Mouse (Mus musculus): ENCODE data around the gene Pcnx2. TPM values are rescaled to one million over a fixed set of nuclear protein-coding genes. Genes with fewer than 3 reads are reported as not detected.

Gene Pcnx2
- polyA plus RNA-seq, 1 experiment = 0.45 TPM

DNA sequence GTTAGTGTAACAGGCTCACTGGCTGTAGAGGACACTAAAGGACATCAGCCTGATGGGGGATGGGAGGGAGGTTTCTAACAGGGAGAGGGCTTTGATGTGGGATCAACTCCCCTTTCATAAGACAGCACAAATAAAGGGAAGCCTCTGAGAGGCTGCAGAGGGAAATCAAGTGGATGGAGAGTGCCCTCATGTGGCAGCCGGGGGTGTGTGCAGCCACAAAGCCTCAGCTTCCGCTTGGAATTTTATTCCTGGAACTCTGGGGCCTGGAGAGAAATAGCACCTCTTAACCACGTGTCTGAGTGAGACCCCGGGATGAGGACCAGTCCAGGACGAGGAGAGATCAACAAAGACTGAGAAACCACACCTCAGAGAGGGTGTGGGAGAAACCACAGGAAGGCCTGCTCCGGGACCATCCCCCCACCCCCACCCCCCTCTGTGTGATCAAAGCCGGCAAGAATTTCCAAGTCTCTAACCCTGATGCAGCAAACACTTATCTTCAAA, 27.2 kb downstream of the Pcnx2 start:
- H3K9ac ChIP-seq (ENCODE audit: low read depth, poor library complexity, severe bottlenecking) = no peak overlapping the region
- H3K4me1 ChIP-seq (ENCODE audit: control insufficient read depth, insufficient read depth, low read length) = no peaks in the 10 kb centered on the region
- no peaks in the 10 kb centered on the region for H3K27me3 ChIP-seq (ENCODE audit: control insufficient read depth, insufficient read depth, low read length, poor library complexity, severe bottlenecking)
- no peak overlapping the region for H3K27ac ChIP-seq (ENCODE audit: insufficient read depth, low read length)
- H3K4me3 ChIP-seq (ENCODE audit: low read depth, low read length) = no peak overlapping the region
- TF ChIP-seq POLR2A (IDR thresholded peaks at IDR 0.05; ENCODE audit: insufficient read depth, low read length) (no peak), CTCF (IDR thresholded peaks at IDR 0.05; ENCODE audit: low read depth, low read length) (peak; percentile 83), EP300 (IDR thresholded peaks at IDR 0.05; ENCODE audit: insufficient read depth, low read depth, low read length) (no peak)
- H3K9me3 ChIP-seq (replicated peaks; ENCODE audit: control insufficient read depth, insufficient read depth, low read length, poor library complexity, severe bottlenecking) = no peaks in the 10 kb centered on the region
- H3K36me3 ChIP-seq (ENCODE audit: control insufficient read depth, insufficient read depth, low read length, poor library complexity, severe bottlenecking) = no peaks in the 10 kb centered on the region

GRCm38 (mm10) chr8:125870179-125870702, 27.9 kb downstream of the Pcnx2 start:
- no peak overlapping the region for H3K4me3 ChIP-seq (ENCODE audit: low read depth, low read length)
- TF ChIP-seq EP300 (IDR thresholded peaks at IDR 0.05; ENCODE audit: insufficient read depth, low read depth, low read length) = no peak
- TF ChIP-seq POLR2A (IDR thresholded peaks at IDR 0.05; ENCODE audit: insufficient read depth, low read length) = no peak
- TF ChIP-seq CTCF (IDR thresholded peaks at IDR 0.05; ENCODE audit: low read depth, low read length) = no peak
- H3K9ac ChIP-seq (ENCODE audit: low read depth, poor library complexity, severe bottlenecking) = no peak overlapping the region
- H3K9me3 ChIP-seq (replicated peaks; ENCODE audit: control insufficient read depth, insufficient read depth, low read length, poor library complexity, severe bottlenecking) = no peaks in the 10 kb centered on the region
- no peaks in the 10 kb centered on the region for H3K36me3 ChIP-seq (ENCODE audit: control insufficient read depth, insufficient read depth, low read length, poor library complexity, severe bottlenecking)
- no peak overlapping the region for H3K27ac ChIP-seq (ENCODE audit: insufficient read depth, low read length)
- no peaks in the 10 kb centered on the region for H3K27me3 ChIP-seq (ENCODE audit: control insufficient read depth, insufficient read depth, low read length, poor library complexity, severe bottlenecking)
- no peaks in the 10 kb centered on the region for H3K4me1 ChIP-seq (ENCODE audit: control insufficient read depth, insufficient read depth, low read length)

- H3K27me3 ChIP-seq (ENCODE audit: control insufficient read depth, insufficient read depth, low read length, poor library complexity, severe bottlenecking) = no peaks in the 10 kb centered on the region
- no peak for TF ChIP-seq POLR2A (IDR thresholded peaks at IDR 0.05; ENCODE audit: insufficient read depth, low read length)
- TF ChIP-seq CTCF (IDR thresholded peaks at IDR 0.05; ENCODE audit: low read depth, low read length) = no peak
- TF ChIP-seq EP300 (IDR thresholded peaks at IDR 0.05; ENCODE audit: insufficient read depth, low read depth, low read length) = no peak
- no peak overlapping the region for H3K9ac ChIP-seq (ENCODE audit: low read depth, poor library complexity, severe bottlenecking)
- no peak overlapping the region for H3K4me3 ChIP-seq (ENCODE audit: low read depth, low read length)
- no peaks in the 10 kb centered on the region for H3K4me1 ChIP-seq (ENCODE audit: control insufficient read depth, insufficient read depth, low read length)
- H3K36me3 ChIP-seq (ENCODE audit: control insufficient read depth, insufficient read depth, low read length, poor library complexity, severe bottlenecking) = no peaks in the 10 kb centered on the region
- no peak overlapping the region for H3K27ac ChIP-seq (ENCODE audit: insufficient read depth, low read length)
- no peaks in the 10 kb centered on the region for H3K9me3 ChIP-seq (replicated peaks; ENCODE audit: control insufficient read depth, insufficient read depth, low read length, poor library complexity, severe bottlenecking)
Observed at GRCm38 (mm10) chr8:125869739-125870138, 28.4 kb downstream of the Pcnx2 start.

DNA sequence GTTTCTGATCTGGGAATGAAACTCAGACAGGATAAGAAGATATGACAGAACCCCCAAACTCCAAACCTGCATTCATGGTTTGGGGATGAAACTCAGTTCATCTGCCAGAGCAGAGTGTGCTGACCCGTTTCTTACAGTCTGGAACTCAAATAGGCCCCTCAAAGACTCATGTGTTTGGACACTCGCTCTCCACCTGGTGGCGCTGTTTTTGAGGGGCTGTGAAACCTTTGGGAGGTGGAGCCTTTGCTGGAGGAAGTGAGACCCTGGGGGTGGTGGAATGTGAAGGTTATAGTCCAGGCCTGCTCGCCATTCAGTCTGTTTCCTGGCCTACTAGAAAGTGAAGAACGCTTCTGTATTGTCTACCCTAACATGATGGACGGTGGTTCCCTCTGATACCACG, 29.6 kb downstream of the Pcnx2 start:
- no peaks in the 10 kb centered on the region for H3K4me1 ChIP-seq (ENCODE audit: control insufficient read depth, insufficient read depth, low read length)
- no peak overlapping the region for H3K9ac ChIP-seq (ENCODE audit: low read depth, poor library complexity, severe bottlenecking)
- no peak overlapping the region for H3K4me3 ChIP-seq (ENCODE audit: low read depth, low read length)
- H3K27ac ChIP-seq (ENCODE audit: insufficient read depth, low read length) = no peak overlapping the region
- TF ChIP-seq POLR2A (IDR thresholded peaks at IDR 0.05; ENCODE audit: insufficient read depth, low read length) = no peak
- TF ChIP-seq EP300 (IDR thresholded peaks at IDR 0.05; ENCODE audit: insufficient read depth, low read depth, low read length) = no peak
- TF ChIP-seq CTCF (IDR thresholded peaks at IDR 0.05; ENCODE audit: low read depth, low read length) = peak; percentile 58
- H3K9me3 ChIP-seq (replicated peaks; ENCODE audit: control insufficient read depth, insufficient read depth, low read length, poor library complexity, severe bottlenecking) = no peaks in the 10 kb centered on the region
- H3K27me3 ChIP-seq (ENCODE audit: control insufficient read depth, insufficient read depth, low read length, poor library complexity, severe bottlenecking) = no peaks in the 10 kb centered on the region
- H3K36me3 ChIP-seq (ENCODE audit: control insufficient read depth, insufficient read depth, low read length, poor library complexity, severe bottlenecking) = no peaks in the 10 kb centered on the region

DNA sequence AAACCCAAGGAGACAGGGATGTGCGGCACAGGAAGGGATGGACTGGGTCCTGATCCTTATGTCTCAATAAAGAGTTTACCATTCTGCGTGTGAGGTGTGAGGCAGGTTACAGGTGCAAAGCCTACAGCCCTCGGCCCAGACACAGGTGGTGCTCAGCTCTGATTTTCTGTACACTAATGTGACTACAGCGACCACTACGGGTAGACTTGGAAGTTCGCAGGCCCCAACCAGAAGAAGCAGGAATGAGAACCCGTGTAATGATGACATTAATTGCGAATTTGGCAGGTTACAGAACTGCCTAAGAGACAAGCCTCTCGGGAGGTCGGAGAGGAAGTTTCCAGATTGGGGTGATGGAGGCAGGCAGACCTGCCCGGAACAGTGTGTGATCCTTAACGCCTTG, 32.0 kb downstream of the Pcnx2 start:
- no peaks in the 10 kb centered on the region for H3K9me3 ChIP-seq (replicated peaks; ENCODE audit: control insufficient read depth, insufficient read depth, low read length, poor library complexity, severe bottlenecking)
- H3K36me3 ChIP-seq (ENCODE audit: control insufficient read depth, insufficient read depth, low read length, poor library complexity, severe bottlenecking) = no peaks in the 10 kb centered on the region
- H3K4me3 ChIP-seq (ENCODE audit: low read depth, low read length) = no peak overlapping the region
- no peak overlapping the region for H3K9ac ChIP-seq (ENCODE audit: low read depth, poor library complexity, severe bottlenecking)
- no peaks in the 10 kb centered on the region for H3K27me3 ChIP-seq (ENCODE audit: control insufficient read depth, insufficient read depth, low read length, poor library complexity, severe bottlenecking)
- no peak for TF ChIP-seq EP300 (IDR thresholded peaks at IDR 0.05; ENCODE audit: insufficient read depth, low read depth, low read length)
- no peak for TF ChIP-seq POLR2A (IDR thresholded peaks at IDR 0.05; ENCODE audit: insufficient read depth, low read length)
- TF ChIP-seq CTCF (IDR thresholded peaks at IDR 0.05; ENCODE audit: low read depth, low read length) = peak; percentile 25
- H3K4me1 ChIP-seq (ENCODE audit: control insufficient read depth, insufficient read depth, low read length) = no peaks in the 10 kb centered on the region
- no peak overlapping the region for H3K27ac ChIP-seq (ENCODE audit: insufficient read depth, low read length)

DNA sequence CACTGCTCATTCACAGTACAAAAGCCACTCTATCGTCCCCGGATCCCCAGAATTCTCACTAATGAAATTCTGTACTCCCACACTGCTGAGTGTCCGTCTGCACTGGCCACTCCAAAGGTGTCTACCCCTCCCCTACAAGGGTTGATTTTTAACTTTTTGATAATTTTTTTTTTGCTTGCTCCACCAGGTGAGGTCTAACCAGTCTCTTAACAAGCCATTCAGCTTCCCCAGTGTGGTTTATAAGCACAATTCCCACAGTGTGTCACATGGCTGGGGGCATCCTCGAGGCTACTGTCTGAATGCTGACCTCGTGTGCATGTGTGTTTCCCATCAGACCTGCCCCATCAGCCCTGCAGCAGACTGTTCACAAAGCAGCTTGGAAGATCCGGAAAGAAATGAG, 40.9 kb downstream of the Pcnx2 start:
- Histone ChIP-seq H3K4me1 (ENCODE audit: control insufficient read depth, insufficient read depth, low read length) (no peaks in the 10 kb centered on the region), H3K36me3 (ENCODE audit: control insufficient read depth, insufficient read depth, low read length, poor library complexity, severe bottlenecking) (no peaks in the 10 kb centered on the region), H3K27me3 (ENCODE audit: control insufficient read depth, insufficient read depth, low read length, poor library complexity, severe bottlenecking) (no peaks in the 10 kb centered on the region), H3K4me3 (ENCODE audit: low read depth, low read length) (no peak overlapping the region), H3K9me3 (replicated peaks; ENCODE audit: control insufficient read depth, insufficient read depth, low read length, poor library complexity, severe bottlenecking) (no peaks in the 10 kb centered on the region), H3K9ac (ENCODE audit: low read depth, poor library complexity, severe bottlenecking) (no peak overlapping the region), H3K27ac (ENCODE audit: insufficient read depth, low read length) (no peak overlapping the region)
- no peak for TF ChIP-seq EP300 (IDR thresholded peaks at IDR 0.05; ENCODE audit: insufficient read depth, low read depth, low read length)
- TF ChIP-seq POLR2A (IDR thresholded peaks at IDR 0.05; ENCODE audit: insufficient read depth, low read length) = no peak
- TF ChIP-seq CTCF (IDR thresholded peaks at IDR 0.05; ENCODE audit: low read depth, low read length) = no peak

Measured in ES-Bruce4 (cell line).